Mouse (Mus musculus) heart, embryonic 16.5 days (tissue): ENCODE results near the gene S1pr2. TPM values are rescaled to one million over a fixed set of nuclear protein-coding genes. Genes with fewer than 3 reads are reported as not detected.
"Not testable (repeated sequence)": the region's sequence is repeated elsewhere in the genome, so short reads cannot be mapped to it uniquely, and the experiment has no call there.

Experiments used
- ATAC-seq: fragments of 200-750 bp; cut with Nextera tagmentation; replicated peaks from 2 replicates; pipeline ENCODE4 v1.8.0; 2017; ENCODE audit warnings: moderate number of reproducible peaks; ENCODE audit not compliant: insufficient read depth, low FRiP score; ENCODE audit errors: extremely low read depth
- H3K27ac ChIP-seq: fragments of 300-500 bp; sonication (generic); 2 replicates; pipeline ENCODE4 v1.5.1; 2014; ENCODE audit warnings: mild to moderate bottlenecking, low read length, control low read depth, moderate library complexity
- H3K27me3 ChIP-seq: fragments of 300-500 bp; sonication (generic); 2 replicates; pipeline ENCODE4 v1.6.1; 2014; ENCODE audit warnings: low read length, mixed read lengths; ENCODE audit not compliant: control insufficient read depth, insufficient read depth
- H3K36me3 ChIP-seq: fragments of 300-500 bp; sonication (generic); 2 replicates; pipeline ENCODE4 v1.6.1; 2014; ENCODE audit not compliant: control insufficient read depth, insufficient read depth
- H3K4me1 ChIP-seq: fragments of 300-500 bp; sonication (generic); 2 replicates; pipeline ENCODE4 v1.6.1; 2014; ENCODE audit warnings: low read length, mixed read lengths; ENCODE audit not compliant: control insufficient read depth, insufficient read depth
- H3K4me2 ChIP-seq: fragments of 300-500 bp; sonication (generic); 2 replicates; pipeline ENCODE4 v1.6.1; 2014; ENCODE audit warnings: low read depth, mild to moderate bottlenecking, control low read depth, low read length
- H3K4me3 ChIP-seq: fragments of 300-500 bp; sonication (generic); 2 replicates; pipeline ENCODE4 v1.5.1; 2014; ENCODE audit warnings: mild to moderate bottlenecking, control low read depth, low read length
- H3K9ac ChIP-seq: fragments of 300-500 bp; sonication (generic); 2 replicates; pipeline ENCODE4 v1.6.1; 2014; ENCODE audit warnings: low read length, control low read depth
- H3K9me3 ChIP-seq: fragments of 300-500 bp; sonication (generic); replicated peaks from 2 replicates; pipeline ENCODE4 v1.6.1; 2016; ENCODE audit warnings: low read length; ENCODE audit not compliant: control insufficient read depth
- WGBS: fragments of 180-500 bp; shearing (Covaris S2); extraction: QIAGEN DNeasy Blood & Tissue Kit; methylation state at CpG from one replicate; pipeline ENCODE4 v1.1.7; 2014; 5-methylcytosine and 5-hydroxymethylcytosine counted together
- polyA plus RNA-seq: library from polyadenylated mRNA; unstranded; fragments of >200 nt; fragmentation: Nextera tagmentation; extraction: Ambion mirVana; gene quantifications from 2 replicates; pipeline ENCODE4 v1.2.1, GENCODE M21; 2015

The S1pr2 gene
- polyA plus RNA-seq, 1 experiment from 2014 or later, result 18.2 TPM

- WGBS, result under 1% methylated on average over 72 of the region's 72 CpGs
- Histone ChIP-seq H3K27me3 (no peaks in the 10 kb centered on the region), H3K9ac (peak within 1 kb of the TSS; percentile 87), H3K4me1 (peaks cover 5% of the 10 kb centered on the region; the same call in 1 of the 2 replicates), H3K27ac (peak within 1 kb of the TSS; percentile 77), H3K4me2 (peak within 1 kb of the TSS; percentile 77), H3K36me3 (peaks cover 22% of the 10 kb centered on the region), H3K4me3 (peak within 1 kb of the TSS; percentile 82), H3K9me3 (no peaks in the 10 kb centered on the region)
- peak; percentile 79 for ATAC-seq
Measured at GRCm38 (mm10) chr9:21002627-21003551, 26.3 kb upstream of the S1pr2 start, which contains the start of gene Mrpl4. Gene Mrpl4 (plus strand): TSS chr9:21002738.

- no peaks in the 10 kb centered on the region for H3K9me3 ChIP-seq
- peak overlapping the region; percentile 87 for H3K9ac ChIP-seq
- ATAC-seq, result no peak
- no peaks in the 10 kb centered on the region for H3K27me3 ChIP-seq
- peaks cover 5% of the 10 kb centered on the region; the same call in 1 of the 2 replicates for H3K4me1 ChIP-seq
- peak overlapping the region; percentile 77; the same call in 1 of the 2 replicates for H3K27ac ChIP-seq
- peak overlapping the region; percentile 77 for H3K4me2 ChIP-seq
- peak overlapping the region; percentile 82 for H3K4me3 ChIP-seq
- H3K36me3 ChIP-seq, result peaks cover 19% of the 10 kb centered on the region
- 12% methylated on average over 7 of the region's 7 CpGs for WGBS
Measured at GRCm38 (mm10) chr9:21002270-21002626, 25.7 kb upstream of the S1pr2 start.

GRCm38 (mm10) chr9:21001651-21002200, 25.1 kb upstream of the S1pr2 start:
- 63% methylated on average over 6 of the region's 6 CpGs for WGBS
- H3K4me2 ChIP-seq, result no peak overlapping the region

GRCm38 (mm10) chr9:21000811-21001210, 24.2 kb upstream of the S1pr2 start:
- no peak overlapping the region for H3K27ac ChIP-seq
- H3K27me3 ChIP-seq, result no peaks in the 10 kb centered on the region
- H3K4me3 ChIP-seq, result no peak overlapping the region
- no peak for ATAC-seq
- no peak overlapping the region for H3K9ac ChIP-seq
- H3K36me3 ChIP-seq, result peaks cover 8% of the 10 kb centered on the region
- H3K4me2 ChIP-seq, result no peak overlapping the region
- H3K4me1 ChIP-seq, result peaks cover 5% of the 10 kb centered on the region; the same call in 1 of the 2 replicates
- no peaks in the 10 kb centered on the region for H3K9me3 ChIP-seq

More at GRCm38 (mm10) chr9:21001651-21002200, 25.1 kb upstream of the S1pr2 start:
- Histone ChIP-seq H3K9me3 (no peaks in the 10 kb centered on the region), H3K27ac (no peak overlapping the region), H3K4me3 (no peak overlapping the region), H3K4me1 (peaks cover 5% of the 10 kb centered on the region; the same call in 1 of the 2 replicates), H3K36me3 (peaks cover 15% of the 10 kb centered on the region), H3K9ac (no peak overlapping the region), H3K27me3 (no peaks in the 10 kb centered on the region)
- no peak for ATAC-seq

- not testable (repeated sequence) for H3K36me3 ChIP-seq, H3K27me3 ChIP-seq, ATAC-seq, H3K4me1 ChIP-seq, H3K9me3 ChIP-seq, H3K4me3 ChIP-seq, H3K27ac ChIP-seq, H3K9ac ChIP-seq, H3K4me2 ChIP-seq
- WGBS, result 71% methylated on average over 1 of the region's 1 CpGs
Measured at GRCm38 (mm10) chr9:20998337-20998736, 21.8 kb upstream of the S1pr2 start.

- 0 out of 2 replicates have a peak, but pooled peaks cover 2% of the 10 kb centered on the region for H3K4me1 ChIP-seq
- H3K36me3 ChIP-seq, result no peaks in the 10 kb centered on the region
- H3K9ac ChIP-seq, result no peak overlapping the region
- no peak overlapping the region for H3K4me2 ChIP-seq
- 79% methylated on average over 8 of the region's 8 CpGs for WGBS
- no peak overlapping the region for H3K27ac ChIP-seq
- no peak for ATAC-seq
- H3K9me3 ChIP-seq, result no peaks in the 10 kb centered on the region
- H3K27me3 ChIP-seq, result no peaks in the 10 kb centered on the region
- no peak overlapping the region for H3K4me3 ChIP-seq
Measured at GRCm38 (mm10) chr9:20997065-20997464, 20.5 kb upstream of the S1pr2 start.

GRCm38 (mm10) chr9:20995069-20995468, 18.5 kb upstream of the S1pr2 start:
- no peak for ATAC-seq
- Histone ChIP-seq H3K4me2 (no peak overlapping the region), H3K9ac (no peak overlapping the region), H3K4me3 (no peak overlapping the region), H3K27me3 (no peaks in the 10 kb centered on the region), H3K9me3 (no peaks in the 10 kb centered on the region), H3K27ac (no peak overlapping the region), H3K4me1 (no peaks in the 10 kb centered on the region), H3K36me3 (no peaks in the 10 kb centered on the region)
- 79% methylated on average over 3 of the region's 3 CpGs for WGBS

GRCm38 (mm10) chr9:20993165-20993898, 16.8 kb upstream of the S1pr2 start:
- Histone ChIP-seq H3K9me3 (no peaks in the 10 kb centered on the region), H3K4me2 (no peak overlapping the region), H3K4me1 (no peaks in the 10 kb centered on the region), H3K27ac (no peak overlapping the region), H3K27me3 (no peaks in the 10 kb centered on the region; the same call in 1 of the 2 replicates), H3K36me3 (no peaks in the 10 kb centered on the region), H3K9ac (no peak overlapping the region), H3K4me3 (no peak overlapping the region)
- no peak for ATAC-seq
- 51% methylated on average over 5 of the region's 5 CpGs for WGBS
